In genomic region chr2:170862799-170863198, GRCm38 (mm10) we compare ENCODE assay signal across 29 mouse cellular contexts.
A peak's percentile ranks its signal among the peaks of the same experiment; 100 is the strongest.
DNase-seq lines count a peak whose midpoint lies in the region; ATAC-seq and TF ChIP-seq lines count a peak whose summit lies in the region.
"Had no signal": no experiment of that assay in that cellular context is flagged by ENCODE, and none has a peak within 500 bp of the region (broad histone marks: within the 10 kb centered on the region; RNA-seq: fewer than 3 reads in every experiment).

No protein-coding gene starts in this region.

- DNase-seq in cerebellum, postnatal 10 days = peak; percentile 45 to 52
- DNase-seq in cerebellum, postnatal 4 days (ENCODE audit: low spot score in 2 of 2) = no peak
- no peak for DNase-seq in neural tube, embryonic 10.5 days (ENCODE audit: extremely low spot score, low spot score)
- peak; percentile 61 for DNase-seq in yolk sac, embryonic 10.5 days (ENCODE audit: low spot score)
- no peak for DNase-seq in gastrocnemius, postnatal 25 days
- DNase-seq: adrenal gland, adult 8-10 months; cerebellum, adult 2 months; gastrocnemius, postnatal 36 days; heart, adult 18-20 months; layer of hippocampus, postnatal 36 days; left cerebral cortex, postnatal 4 days; lung, adult 2 months; lung, postnatal 10 days; right cerebral cortex, postnatal 4 days; thymus, adult 2 months; thymus, postnatal 36 days had no signal

- H3K27ac ChIP-seq in intestine, embryonic 15.5 days = no peak overlapping the region
- H3K27ac ChIP-seq in intestine, postnatal 0 days (ENCODE audit: low read depth, low read length) = no peak overlapping the region
- H3K27ac ChIP-seq in neural tube, embryonic 15.5 days (replicated peaks) = 0 out of 2 replicates have a peak overlapping the region, but pooled peaks have one; percentile 9
- H3K27ac ChIP-seq: embryonic facial prominence, embryonic 13.5 days; forebrain, embryonic 10.5 days; forebrain, embryonic 15.5 days; hindbrain, embryonic 12.5 days; liver, embryonic 14.5 days; macrophage; midbrain, embryonic 13.5 days; stomach, postnatal 0 days had no signal

- H3K4me1 ChIP-seq in intestine, embryonic 15.5 days (replicated peaks) = no peaks in the 10 kb centered on the region
- H3K4me1 ChIP-seq in intestine, postnatal 0 days (replicated peaks; ENCODE audit: control insufficient read depth, insufficient read depth, low read length) = no peaks in the 10 kb centered on the region
- peaks cover 9% of the 10 kb centered on the region; the same call in 1 of the 2 replicates for H3K4me1 ChIP-seq in neural tube, embryonic 15.5 days
- H3K4me1 ChIP-seq: embryonic facial prominence, embryonic 13.5 days had no signal

- no peak for TF ChIP-seq CTCF in intestine, postnatal 0 days (IDR thresholded peaks at IDR 0.05; ENCODE audit: low read depth)

- H3K9ac ChIP-seq in intestine, embryonic 15.5 days = no peak overlapping the region
- no peak overlapping the region for H3K9ac ChIP-seq in intestine, postnatal 0 days (ENCODE audit: low read depth, low read length)
- H3K9ac ChIP-seq in neural tube, embryonic 15.5 days (replicated peaks) = no peak overlapping the region
- H3K9ac ChIP-seq: embryonic facial prominence, embryonic 13.5 days; forebrain, embryonic 15.5 days; heart, embryonic 12.5 days; hindbrain, embryonic 12.5 days; liver, embryonic 14.5 days; midbrain, embryonic 13.5 days had no signal

- peak; percentile 55; the same call in 1 of the 2 replicates for ATAC-seq in intestine, embryonic 15.5 days
- no peak for ATAC-seq in intestine, postnatal 0 days
- ATAC-seq in neural tube, embryonic 15.5 days (ENCODE audit: low FRiP score) = no peak
- ATAC-seq: forebrain, embryonic 15.5 days; midbrain, embryonic 13.5 days had no signal

- H3K4me2 ChIP-seq in intestine, embryonic 15.5 days (replicated peaks) = no peak overlapping the region
- H3K4me2 ChIP-seq in intestine, postnatal 0 days (replicated peaks; ENCODE audit: low read depth) = no peak overlapping the region
- no peak overlapping the region for H3K4me2 ChIP-seq in neural tube, embryonic 15.5 days
- H3K4me2 ChIP-seq: embryonic facial prominence, embryonic 13.5 days; forebrain, embryonic 15.5 days; heart, embryonic 12.5 days; hindbrain, embryonic 12.5 days; midbrain, embryonic 13.5 days had no signal

- WGBS in intestine, embryonic 15.5 days = 48% methylated on average over 9 of the region's 9 CpGs
- 35% methylated on average over 9 of the region's 9 CpGs for WGBS in intestine, postnatal 0 days
- WGBS in neural tube, embryonic 15.5 days = 61% methylated on average over 9 of the region's 9 CpGs

- H3K9me3 ChIP-seq in intestine, embryonic 15.5 days = no peaks in the 10 kb centered on the region
- H3K9me3 ChIP-seq in intestine, postnatal 0 days (ENCODE audit: control insufficient read depth) = no peaks in the 10 kb centered on the region
- H3K9me3 ChIP-seq in neural tube, embryonic 15.5 days (replicated peaks) = no peaks in the 10 kb centered on the region
- H3K9me3 ChIP-seq: embryonic facial prominence, embryonic 13.5 days; forebrain, embryonic 10.5 days; forebrain, embryonic 15.5 days; hindbrain, embryonic 12.5 days; midbrain, embryonic 13.5 days had no signal

- H3K27me3 ChIP-seq in intestine, embryonic 15.5 days (replicated peaks) = no peaks in the 10 kb centered on the region
- H3K27me3 ChIP-seq in intestine, postnatal 0 days (replicated peaks; ENCODE audit: control insufficient read depth, insufficient read depth, low read length) = no peaks in the 10 kb centered on the region
- no peaks in the 10 kb centered on the region for H3K27me3 ChIP-seq in neural tube, embryonic 15.5 days (replicated peaks)
- H3K27me3 ChIP-seq: CH12.LX; embryonic facial prominence, embryonic 13.5 days; forebrain, embryonic 15.5 days; heart, embryonic 12.5 days; hindbrain, embryonic 12.5 days; midbrain, embryonic 13.5 days had no signal

- no peak overlapping the region for H3K4me3 ChIP-seq in intestine, embryonic 15.5 days (replicated peaks)
- H3K4me3 ChIP-seq in intestine, postnatal 0 days (ENCODE audit: low read depth, low read length) = no peak overlapping the region
- no peak overlapping the region for H3K4me3 ChIP-seq in neural tube, embryonic 15.5 days (replicated peaks)
- H3K4me3 ChIP-seq: embryonic facial prominence, embryonic 13.5 days; forebrain, embryonic 10.5 days; forebrain, embryonic 15.5 days; heart, embryonic 12.5 days; hindbrain, embryonic 12.5 days; midbrain, embryonic 13.5 days had no signal

- H3K36me3 ChIP-seq in intestine, embryonic 15.5 days = no peaks in the 10 kb centered on the region
- H3K36me3 ChIP-seq in intestine, postnatal 0 days (ENCODE audit: control insufficient read depth, insufficient read depth) = no peaks in the 10 kb centered on the region
- 0 out of 2 replicates have a peak, but pooled peaks cover 1% of the 10 kb centered on the region for H3K36me3 ChIP-seq in neural tube, embryonic 15.5 days
- H3K36me3 ChIP-seq: embryonic facial prominence, embryonic 13.5 days; forebrain, embryonic 10.5 days; forebrain, embryonic 15.5 days; heart, embryonic 12.5 days; hindbrain, embryonic 12.5 days; midbrain, embryonic 13.5 days had no signal

Comparison
In these comparisons a context has a peak if more than half of its experiments do, and no peak if none do; other contexts are left out.
1. DNase-seq: peak in cerebellum, postnatal 10 days (2 of 2) and yolk sac, embryonic 10.5 days (single experiment); none in cerebellum, postnatal 4 days (0 of 2), neural tube, embryonic 10.5 days (single experiment) and gastrocnemius, postnatal 25 days (single experiment).